Mouse (Mus musculus) stomach, postnatal 0 days (tissue): ENCODE results near the gene Nhp2.

Experiments
- CTCF ChIP-seq: IDR thresholded peaks from 2 replicates; pipeline ENCODE4 v1.5.1; 2016; ENCODE audit warnings: antibody characterized with exemption, low read depth, mild to moderate bottlenecking, moderate library complexity
- EP300 ChIP-seq: optimal IDR thresholded peaks from 2 replicates; pipeline ENCODE3; 2016; ENCODE audit warnings: antibody characterized with exemption

GRCm38 (mm10) chr11:51640748-51641147 is 21.2 kb downstream of the Nhp2 start:
- no peak for TF ChIP-seq CTCF
- no peak for TF ChIP-seq EP300
